Mouse (Mus musculus): ENCODE data around the gene Olfr31. TPM values are rescaled to one million over a fixed set of nuclear protein-coding genes. Genes with fewer than 3 reads are reported as not detected.
A peak's percentile ranks its signal among the peaks of the same experiment; 100 is the strongest.

Olfr31 gene
- total and polyA plus RNA-seq, 3 experiments = 0.16 TPM; not detected in 2

GRCm38 (mm10) chr14:14346813-14347100 lies 24.1 kb downstream of the Olfr31 start:
- ATAC-seq (ENCODE audit: extremely low read depth, insufficient number of reproducible peaks, low FRiP score, poor library complexity, severe bottlenecking) (no peak), DNase-seq (ENCODE audit: low spot score) (no peak)
- Histone ChIP-seq H3K9me3 (replicated peaks) (peaks cover 51% of the 10 kb centered on the region), H3K27me3 (ENCODE audit: insufficient read depth, low read length) (no peaks in the 10 kb centered on the region), H3K4me1 (ENCODE audit: insufficient read depth, low read depth, low read length) (peaks cover 16% of the 10 kb centered on the region), H3K4me3 (ENCODE audit: low read depth, low read length) (peak overlapping the region; percentile 79), H3K36me3 (replicated peaks) (peaks cover 43% of the 10 kb centered on the region)
- no peak for TF ChIP-seq CTCF (IDR thresholded peaks at IDR 0.05; ENCODE audit: low read depth, low read length)
- TF ChIP-seq GATA2 (IDR thresholded peaks at IDR 0.05; ENCODE audit: borderline replicate concordance, low read depth, low read length) = no peak
- TF ChIP-seq GATA1 (IDR thresholded peaks at IDR 0.05; ENCODE audit: borderline replicate concordance, low read length) = no peak
- no peak for TF ChIP-seq POLR2AphosphoS5 (IDR thresholded peaks at IDR 0.05; ENCODE audit: insufficient replicate concordance, low read depth, low read length)
- no peak for TF ChIP-seq TAL1 (conservative IDR thresholded peaks at IDR 0.05; ENCODE audit: low read depth, low read length)

DNA sequence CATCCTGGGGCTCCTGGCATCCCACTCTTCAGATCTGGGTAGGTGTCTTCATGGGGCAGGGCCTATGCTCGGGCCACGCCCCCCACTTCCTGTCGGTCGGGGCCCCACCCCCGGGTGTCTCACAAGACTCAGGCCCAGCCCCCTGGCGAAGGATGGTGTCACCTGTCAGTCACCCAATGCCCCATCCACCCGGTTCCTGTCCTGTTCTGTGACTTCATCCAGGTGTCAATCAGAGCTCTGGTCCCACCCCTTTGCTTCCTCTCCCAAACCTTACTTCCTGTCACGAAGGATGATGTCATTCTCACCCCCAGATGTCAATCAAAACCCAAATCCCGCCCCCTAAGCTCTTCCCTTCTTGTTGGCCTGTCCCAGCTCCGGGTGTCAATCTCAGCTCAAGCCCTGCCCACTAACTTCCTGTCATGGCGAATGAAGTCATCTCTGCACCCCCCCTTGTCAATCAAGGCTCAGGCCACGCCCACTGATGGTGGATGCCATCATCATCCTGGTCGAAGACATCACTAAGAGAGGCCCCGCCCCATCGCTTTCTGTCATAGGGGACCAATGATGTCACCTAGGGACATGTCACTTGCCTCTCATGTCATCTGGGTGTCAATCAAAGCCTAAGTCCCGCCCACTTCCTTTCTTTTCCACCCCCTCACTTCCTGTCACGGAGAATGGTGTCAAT lies 24.7 kb downstream of the Olfr31 start:
- peaks cover 45% of the 10 kb centered on the region for H3K36me3 ChIP-seq (replicated peaks)
- peaks cover 53% of the 10 kb centered on the region for H3K9me3 ChIP-seq (replicated peaks)
- peak overlapping the region; percentile 79; the same call in 1 of the 2 replicates for H3K4me3 ChIP-seq (ENCODE audit: low read depth, low read length)
- peaks cover 16% of the 10 kb centered on the region for H3K4me1 ChIP-seq (ENCODE audit: insufficient read depth, low read depth, low read length)
- DNase-seq (ENCODE audit: low spot score) = peak; percentile 10
- H3K27me3 ChIP-seq (ENCODE audit: insufficient read depth, low read length) = no peaks in the 10 kb centered on the region
- no peak for ATAC-seq (ENCODE audit: extremely low read depth, insufficient number of reproducible peaks, low FRiP score, poor library complexity, severe bottlenecking)
- TF ChIP-seq GATA1 (IDR thresholded peaks at IDR 0.05; ENCODE audit: borderline replicate concordance, low read length) = no peak
- TF ChIP-seq CTCF (IDR thresholded peaks at IDR 0.05; ENCODE audit: low read depth, low read length) = no peak
- TF ChIP-seq POLR2AphosphoS5 (IDR thresholded peaks at IDR 0.05; ENCODE audit: insufficient replicate concordance, low read depth, low read length) = no peak
- TF ChIP-seq GATA2 (IDR thresholded peaks at IDR 0.05; ENCODE audit: borderline replicate concordance, low read depth, low read length) = no peak
- TF ChIP-seq TAL1 (conservative IDR thresholded peaks at IDR 0.05; ENCODE audit: low read depth, low read length) = no peak

DNA sequence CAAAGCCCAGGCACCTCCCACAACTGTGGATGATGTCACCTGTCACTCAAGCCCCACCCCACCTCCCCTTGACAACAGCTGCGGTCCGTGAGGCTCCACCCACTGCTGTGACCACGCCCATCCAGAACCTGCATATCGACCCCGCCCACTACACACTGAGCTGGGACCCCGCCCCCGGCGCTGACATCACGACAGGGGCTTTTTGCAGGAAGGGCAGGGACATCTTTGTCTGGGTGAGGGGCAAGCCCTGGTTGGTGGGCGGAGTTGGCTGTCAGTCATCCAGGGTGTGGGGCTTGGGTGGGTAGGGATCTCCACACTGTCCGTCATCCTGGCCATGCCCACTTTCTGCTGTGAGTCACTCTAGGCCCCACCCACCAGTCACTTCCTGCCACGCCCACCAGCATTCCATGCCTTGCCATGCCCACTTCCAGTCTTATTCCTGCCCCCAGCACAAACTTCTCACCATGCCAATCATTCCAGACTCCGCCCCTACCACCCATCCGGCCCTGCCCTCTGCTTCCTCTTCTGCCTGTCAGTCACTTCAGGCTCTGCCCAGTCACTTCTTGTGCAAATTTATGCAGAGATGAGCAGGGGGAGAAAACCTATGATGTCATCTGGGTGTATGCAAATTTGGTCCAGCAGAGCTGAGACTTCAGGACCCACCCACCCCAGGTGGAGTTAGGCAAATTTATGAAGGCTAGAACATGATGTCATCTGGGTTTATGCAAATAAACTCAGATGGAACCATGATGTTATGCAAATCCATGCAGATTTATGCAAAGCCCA lies 25.4 kb downstream of the Olfr31 start:
- Histone ChIP-seq H3K27me3 (ENCODE audit: insufficient read depth, low read length) (no peaks in the 10 kb centered on the region), H3K36me3 (replicated peaks) (peaks cover 48% of the 10 kb centered on the region), H3K9me3 (replicated peaks) (peaks cover 58% of the 10 kb centered on the region), H3K4me1 (ENCODE audit: insufficient read depth, low read depth, low read length) (peaks cover 16% of the 10 kb centered on the region), H3K4me3 (ENCODE audit: low read depth, low read length) (no peak overlapping the region; the same call in 1 of the 2 replicates)
- DNase-seq (ENCODE audit: low spot score) = peak; percentile 3
- ATAC-seq (ENCODE audit: extremely low read depth, insufficient number of reproducible peaks, low FRiP score, poor library complexity, severe bottlenecking) = no peak
- TF ChIP-seq TAL1 (conservative IDR thresholded peaks at IDR 0.05; ENCODE audit: low read depth, low read length) (no peak), POLR2AphosphoS5 (IDR thresholded peaks at IDR 0.05; ENCODE audit: insufficient replicate concordance, low read depth, low read length) (no peak), CTCF (IDR thresholded peaks at IDR 0.05; ENCODE audit: low read depth, low read length) (no peak), GATA1 (IDR thresholded peaks at IDR 0.05; ENCODE audit: borderline replicate concordance, low read length) (no peak), GATA2 (IDR thresholded peaks at IDR 0.05; ENCODE audit: borderline replicate concordance, low read depth, low read length) (no peak)

GRCm38 (mm10) chr14:14348674-14349401 lies 26.2 kb downstream of the Olfr31 start:
- ATAC-seq (ENCODE audit: extremely low read depth, insufficient number of reproducible peaks, low FRiP score, poor library complexity, severe bottlenecking) (no peak), DNase-seq (ENCODE audit: low spot score) (no peak)
- Histone ChIP-seq H3K9me3 (replicated peaks) (peaks cover 61% of the 10 kb centered on the region), H3K4me1 (ENCODE audit: insufficient read depth, low read depth, low read length) (peaks cover 16% of the 10 kb centered on the region), H3K36me3 (replicated peaks) (peaks cover 51% of the 10 kb centered on the region), H3K27me3 (ENCODE audit: insufficient read depth, low read length) (no peaks in the 10 kb centered on the region), H3K4me3 (ENCODE audit: low read depth, low read length) (no peak overlapping the region; the same call in 1 of the 2 replicates)
- TF ChIP-seq CTCF (IDR thresholded peaks at IDR 0.05; ENCODE audit: low read depth, low read length) = no peak
- no peak for TF ChIP-seq GATA1 (IDR thresholded peaks at IDR 0.05; ENCODE audit: borderline replicate concordance, low read length)
- TF ChIP-seq TAL1 (conservative IDR thresholded peaks at IDR 0.05; ENCODE audit: low read depth, low read length) = no peak
- no peak for TF ChIP-seq POLR2AphosphoS5 (IDR thresholded peaks at IDR 0.05; ENCODE audit: insufficient replicate concordance, low read depth, low read length)
- no peak for TF ChIP-seq GATA2 (IDR thresholded peaks at IDR 0.05; ENCODE audit: borderline replicate concordance, low read depth, low read length)

DNA sequence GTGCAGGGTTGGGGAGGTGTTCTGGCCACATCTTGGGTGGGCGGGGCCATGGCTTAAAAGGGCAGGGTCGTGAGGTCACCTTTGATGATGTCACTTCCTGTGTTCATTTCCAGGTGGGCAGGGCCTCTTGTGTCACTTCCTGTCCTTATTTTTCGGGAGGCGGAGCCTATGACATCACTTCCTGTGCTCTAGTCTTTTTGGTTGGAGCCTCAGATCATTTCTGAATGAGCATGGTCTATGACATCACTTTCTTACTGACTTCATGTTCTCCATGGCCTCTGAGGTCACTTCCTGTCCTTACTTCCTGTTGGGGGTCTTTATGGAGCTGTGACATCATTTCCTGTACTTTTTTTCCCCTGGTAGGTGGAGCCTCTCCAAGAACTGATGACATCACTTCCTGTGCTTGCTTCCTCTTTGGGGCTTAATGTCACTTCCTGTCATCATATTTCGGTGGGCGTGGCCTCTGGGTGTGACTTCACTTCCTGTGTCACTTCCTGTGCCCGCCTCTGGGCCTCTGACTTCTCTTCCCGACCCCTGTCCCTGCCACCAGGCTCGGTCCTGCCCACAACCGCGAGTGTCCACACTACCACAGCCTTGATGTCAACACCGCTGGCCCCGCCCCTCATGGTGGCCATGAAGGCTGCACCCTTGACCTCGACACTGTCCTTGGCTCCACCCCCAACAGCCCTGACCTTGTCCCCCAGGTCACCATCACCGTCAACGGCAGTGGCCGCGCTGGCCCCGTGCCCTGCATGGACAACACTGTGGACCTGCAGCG lies 27.0 kb downstream of the Olfr31 start:
- ATAC-seq (ENCODE audit: extremely low read depth, insufficient number of reproducible peaks, low FRiP score, poor library complexity, severe bottlenecking) = no peak
- TF ChIP-seq GATA1 (IDR thresholded peaks at IDR 0.05; ENCODE audit: borderline replicate concordance, low read length) (no peak), POLR2AphosphoS5 (IDR thresholded peaks at IDR 0.05; ENCODE audit: insufficient replicate concordance, low read depth, low read length) (no peak), TAL1 (conservative IDR thresholded peaks at IDR 0.05; ENCODE audit: low read depth, low read length) (no peak), GATA2 (IDR thresholded peaks at IDR 0.05; ENCODE audit: borderline replicate concordance, low read depth, low read length) (no peak), CTCF (IDR thresholded peaks at IDR 0.05; ENCODE audit: low read depth, low read length) (no peak)
- peak overlapping the region; percentile 38; the same call in 1 of the 2 replicates for H3K4me3 ChIP-seq (ENCODE audit: low read depth, low read length)

More for the DNA sequence above, 27.0 kb downstream of the Olfr31 start:
- Histone ChIP-seq H3K36me3 (replicated peaks) (peaks cover 55% of the 10 kb centered on the region), H3K4me1 (ENCODE audit: insufficient read depth, low read depth, low read length) (peaks cover 16% of the 10 kb centered on the region), H3K27me3 (ENCODE audit: insufficient read depth, low read length) (no peaks in the 10 kb centered on the region), H3K9me3 (replicated peaks) (peaks cover 66% of the 10 kb centered on the region)
- no peak for DNase-seq (ENCODE audit: low spot score)

Data from G1E (cell line).